Comparison of ENCODE assay signal across 17 mouse cellular contexts in genomic region chr15:101165658-101166437, GRCm38 (mm10). TPM values are rescaled to one million over a fixed set of nuclear protein-coding genes. Genes with fewer than 3 reads are reported as not detected.
DNase-seq lines count a peak whose midpoint lies in the region; ATAC-seq and TF ChIP-seq lines count a peak whose summit lies in the region.
"Had no signal": no experiment of that assay in that cellular context is flagged by ENCODE, and none has a peak within 500 bp of the region (broad histone marks: within the 10 kb centered on the region; RNA-seq: fewer than 3 reads in every experiment).

No protein-coding gene starts in this region.

- no peak overlapping the region for H3K4me2 ChIP-seq in lung, embryonic 15.5 days
- H3K4me2 ChIP-seq in hindbrain, embryonic 13.5 days, result no peak overlapping the region

- H3K9me3 ChIP-seq in lung, embryonic 15.5 days, result no peaks in the 10 kb centered on the region
- H3K9me3 ChIP-seq in hindbrain, embryonic 13.5 days, result no peaks in the 10 kb centered on the region
- H3K9me3 ChIP-seq: forebrain, embryonic 10.5 days had no signal

- H3K9ac ChIP-seq in lung, embryonic 15.5 days, result 0 out of 2 replicates have a peak overlapping the region, but pooled peaks have one; percentile 6
- no peak overlapping the region for H3K9ac ChIP-seq in hindbrain, embryonic 13.5 days

- no peak for TF ChIP-seq CTCF in lung, adult 2 months (IDR thresholded peaks at IDR 0.05; ENCODE audit: insufficient read depth, low read length)
- TF ChIP-seq CTCF in small intestine, adult 2 months (IDR thresholded peaks at IDR 0.05; ENCODE audit: extremely low read depth, insufficient read length, insufficient replicate concordance, low read depth, low read length), result no peak

- no peak for TF ChIP-seq POLR2A in lung, adult 2 months (IDR thresholded peaks at IDR 0.05; ENCODE audit: borderline replicate concordance, extremely low read depth, low read depth, low read length)
- TF ChIP-seq POLR2A in small intestine, adult 2 months (IDR thresholded peaks at IDR 0.05; ENCODE audit: low read depth, low read length), result no peak

- no peaks in the 10 kb centered on the region for H3K27me3 ChIP-seq in lung, embryonic 15.5 days
- H3K27me3 ChIP-seq in small intestine, adult 2 months (ENCODE audit: control insufficient read depth, insufficient read depth, low read length), result no peaks in the 10 kb centered on the region
- H3K27me3 ChIP-seq in hindbrain, embryonic 13.5 days, result peaks cover 25% of the 10 kb centered on the region

- ATAC-seq in lung, embryonic 15.5 days (ENCODE audit: borderline replicate concordance, extremely low read depth, low FRiP score, low TSS enrichment), result no peak
- ATAC-seq in hindbrain, embryonic 13.5 days (ENCODE audit: low FRiP score), result no peak
- ATAC-seq: inflammation-experienced regulatory T-cells, adult 6 months had no signal

- no peak for DNase-seq in lung, adult 2 months
- peak; percentile 44 to 55 for DNase-seq in cerebellum, postnatal 25 days
- peak; percentile 67 to 81 for DNase-seq in kidney, adult 8-10 months
- DNase-seq in embryo, embryonic 11 days, result no peak
- DNase-seq in layer of hippocampus, postnatal 25 days (ENCODE audit: extremely low spot score in 1 of 2, low spot score in 1 of 2), result no peak
- DNase-seq: gastrocnemius, postnatal 10 days; spleen, adult 18-20 months had no signal

- no peaks in the 10 kb centered on the region for H3K36me3 ChIP-seq in lung, embryonic 15.5 days
- H3K36me3 ChIP-seq in small intestine, adult 2 months (ENCODE audit: control insufficient read depth, insufficient read depth, low read length), result no peaks in the 10 kb centered on the region
- no peaks in the 10 kb centered on the region for H3K36me3 ChIP-seq in hindbrain, embryonic 13.5 days
- H3K36me3 ChIP-seq: forebrain, embryonic 10.5 days had no signal

- no peak overlapping the region for H3K4me3 ChIP-seq in lung, embryonic 15.5 days
- no peak overlapping the region for H3K4me3 ChIP-seq in lung, adult 2 months (replicated peaks; ENCODE audit: extremely low read depth, low read depth, low read length)
- 0 out of 2 replicates have a peak overlapping the region, but pooled peaks have one; percentile 18 for H3K4me3 ChIP-seq in small intestine, adult 2 months (ENCODE audit: low read depth, low read length)
- no peak overlapping the region for H3K4me3 ChIP-seq in hindbrain, embryonic 13.5 days
- H3K4me3 ChIP-seq: forebrain, embryonic 10.5 days; left cerebral cortex, adult 2 months had no signal

- WGBS in lung, embryonic 15.5 days, result 49% methylated on average over 16 of the region's 16 CpGs
- 50% methylated on average over 16 of the region's 16 CpGs for WGBS in lung, adult 2 months
- 29% methylated on average over 16 of the region's 16 CpGs for WGBS in small intestine, adult 2 months
- 72% methylated on average over 16 of the region's 16 CpGs for WGBS in hindbrain, embryonic 13.5 days

- peaks cover 45% of the 10 kb centered on the region for H3K4me1 ChIP-seq in lung, embryonic 15.5 days
- H3K4me1 ChIP-seq in lung, adult 2 months (ENCODE audit: control insufficient read depth, insufficient read depth, low read length), result peaks cover 6% of the 10 kb centered on the region; the same call in 1 of the 2 replicates
- peaks cover 24% of the 10 kb centered on the region for H3K4me1 ChIP-seq in small intestine, adult 2 months (ENCODE audit: control insufficient read depth, insufficient read depth, insufficient read length, low read length)
- H3K4me1 ChIP-seq in hindbrain, embryonic 13.5 days (replicated peaks), result peaks cover 35% of the 10 kb centered on the region

- no peak overlapping the region for H3K27ac ChIP-seq in lung, embryonic 15.5 days
- H3K27ac ChIP-seq in small intestine, adult 2 months (ENCODE audit: insufficient read depth, low read depth, low read length), result peak overlapping the region; percentile 91
- H3K27ac ChIP-seq in hindbrain, embryonic 13.5 days, result no peak overlapping the region
- H3K27ac ChIP-seq: forebrain, embryonic 10.5 days; left cerebral cortex, adult 2 months had no signal

RNA-seq across cellular contexts. Expression of gene Acvr1b, which starts 8.0 kb away (rescaled TPM):
- polyA plus RNA-seq in lung, embryonic 15.5 days (2015; fragmentation: Nextera tagmentation; extraction: Ambion mirVana), result 5.9 and 6.0 TPM in 2 replicates
- 45.8 and 57.2 TPM in 2 replicates for polyA plus RNA-seq in lung, adult 2 months (2012; rRNA removed)
- polyA plus RNA-seq in small intestine, adult 2 months (2012; rRNA removed), result 21.5 and 46.0 TPM in 2 replicates
- 19.6 and 20.5 TPM in 2 replicates for polyA plus RNA-seq in hindbrain, embryonic 13.5 days (2015; fragmentation: Nextera tagmentation; extraction: Ambion mirVana)
- total RNA-seq in layer of hippocampus, postnatal 25 days (2021), result 10 to 100 TPM; 82.8 to 83.1 TPM

RNA-seq across cellular contexts. Expression of gene Acvrl1, which starts 37.5 kb away (rescaled TPM):
- polyA plus RNA-seq in lung, embryonic 15.5 days (2015; fragmentation: Nextera tagmentation; extraction: Ambion mirVana), result 68.2 and 72.4 TPM in 2 replicates
- 672 and 695 TPM in 2 replicates for polyA plus RNA-seq in lung, adult 2 months (2012; rRNA removed)
- polyA plus RNA-seq in small intestine, adult 2 months (2012; rRNA removed), result 19.6 and 35.5 TPM in 2 replicates
- polyA plus RNA-seq in hindbrain, embryonic 13.5 days (2015; fragmentation: Nextera tagmentation; extraction: Ambion mirVana), result 7.9 and 8.6 TPM in 2 replicates
- total RNA-seq in layer of hippocampus, postnatal 25 days (2021), result 10 to 100 TPM in 1 of 2 experiments, 1 to 10 TPM in 1; 8.6 to 10.5 TPM

RNA-seq across cellular contexts. Expression of gene Ankrd33, which starts 50.3 kb away (rescaled TPM):
- not detected in 2 replicates for polyA plus RNA-seq in lung, embryonic 15.5 days (2015; fragmentation: Nextera tagmentation; extraction: Ambion mirVana)
- 0.10 and 0.28 TPM in 2 replicates for polyA plus RNA-seq in lung, adult 2 months (2012; rRNA removed)
- polyA plus RNA-seq in small intestine, adult 2 months (2012; rRNA removed), result not detected in 2 replicates
- polyA plus RNA-seq in hindbrain, embryonic 13.5 days (2015; fragmentation: Nextera tagmentation; extraction: Ambion mirVana), result not detected in 2 replicates
- not detected for total RNA-seq in layer of hippocampus, postnatal 25 days (2021)
- total RNA-seq: ES-E14; gastrocnemius, postnatal 10 days; heart, postnatal 14 days; left cerebral cortex, adult 2 months; liver, adult 2 months had no signal
- polyA plus RNA-seq: embryonic facial prominence, embryonic 11.5 days; forebrain, embryonic 10.5 days; inflammation-experienced regulatory T-cells, adult 6 months; liver, adult 2 months had no signal

RNA-seq across cellular contexts. Expression of gene Grasp, which starts 58.1 kb away (rescaled TPM):
- 6.9 and 7.9 TPM in 2 replicates for polyA plus RNA-seq in lung, embryonic 15.5 days (2015; fragmentation: Nextera tagmentation; extraction: Ambion mirVana)
- polyA plus RNA-seq in lung, adult 2 months (2012; rRNA removed), result 36.6 and 58.8 TPM in 2 replicates
- 7.3 and 8.5 TPM in 2 replicates for polyA plus RNA-seq in small intestine, adult 2 months (2012; rRNA removed)
- 1.7 and 1.8 TPM in 2 replicates for polyA plus RNA-seq in hindbrain, embryonic 13.5 days (2015; fragmentation: Nextera tagmentation; extraction: Ambion mirVana)
- total RNA-seq in layer of hippocampus, postnatal 25 days (2021), result 10 to 100 TPM; 73.1 to 77.9 TPM

Comparison
In these comparisons a context has a peak if more than half of its experiments do, and no peak if none do; other contexts are left out.
1. DNase-seq: peak in cerebellum, postnatal 25 days (2 of 2) and kidney, adult 8-10 months (2 of 2); none in lung, adult 2 months (single experiment), embryo, embryonic 11 days (single experiment) and layer of hippocampus, postnatal 25 days (0 of 2).